Mouse (Mus musculus) v-Abl transformed pro-B cells (cell line): Measurements from ENCODE around the gene Zfp28.

Experiments
- in situ Hi-C, 2 experiments: fragments of 400-800 bp; cut with MboI; formaldehyde crosslinking; loops; one replicate each; pipeline ENCODE4 v1.15.1; 2025; ENCODE audit not compliant: unreplicated experiment in 2 of 2

The Zfp28 gene

DNA sequence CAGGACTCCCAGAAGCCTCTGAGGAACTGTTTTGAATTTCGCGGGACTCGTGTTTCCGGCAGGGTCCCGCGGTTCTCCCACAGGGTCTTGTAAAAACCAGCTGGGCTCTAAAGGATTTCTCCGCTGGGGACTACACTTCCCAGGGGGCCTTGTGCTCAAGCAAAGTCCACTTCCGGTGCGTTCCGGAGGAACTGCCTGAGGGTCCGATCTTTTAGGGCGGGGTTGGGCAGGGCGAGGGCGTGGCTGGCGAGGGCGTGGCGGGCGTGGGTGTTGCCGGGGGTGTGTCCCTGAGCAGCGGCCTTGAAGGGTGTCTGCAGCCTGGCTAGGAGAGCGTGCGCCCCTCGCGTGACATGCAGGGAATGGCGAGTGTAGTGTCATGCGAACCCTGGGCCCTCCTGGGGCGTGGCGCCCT, at the start of gene Zfp28:
Gene Zfp28, plus strand, starts transcription at position 252 of the 412 bp plus-strand sequence.
- in situ Hi-C loops: loop anchor here in 1 of 2 experiments (10.0 kb wide), 1 partner anchor 742 kb away; the partner anchor contains the start of gene Zfp954

DNA sequence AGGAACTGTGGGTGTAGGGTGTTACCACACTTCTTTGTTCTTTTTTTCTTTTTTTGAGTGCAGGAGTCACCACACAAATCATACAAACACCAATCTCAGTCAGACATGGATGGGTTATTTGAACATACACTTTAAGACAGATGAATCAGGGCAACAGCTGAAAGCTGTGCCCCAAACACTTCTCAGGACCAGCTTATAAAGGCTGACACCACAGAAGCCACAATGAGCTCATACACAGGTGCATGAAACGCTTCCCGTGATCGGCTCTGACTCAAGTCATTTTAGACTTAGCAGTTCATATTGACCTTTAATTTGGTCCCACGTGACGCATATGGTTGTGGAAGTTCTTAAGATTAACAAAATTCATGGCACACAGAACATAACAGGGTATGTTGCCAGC, 43.2 kb upstream of the Zfp28 start:
- in situ Hi-C loops: no loop called here

DNA sequence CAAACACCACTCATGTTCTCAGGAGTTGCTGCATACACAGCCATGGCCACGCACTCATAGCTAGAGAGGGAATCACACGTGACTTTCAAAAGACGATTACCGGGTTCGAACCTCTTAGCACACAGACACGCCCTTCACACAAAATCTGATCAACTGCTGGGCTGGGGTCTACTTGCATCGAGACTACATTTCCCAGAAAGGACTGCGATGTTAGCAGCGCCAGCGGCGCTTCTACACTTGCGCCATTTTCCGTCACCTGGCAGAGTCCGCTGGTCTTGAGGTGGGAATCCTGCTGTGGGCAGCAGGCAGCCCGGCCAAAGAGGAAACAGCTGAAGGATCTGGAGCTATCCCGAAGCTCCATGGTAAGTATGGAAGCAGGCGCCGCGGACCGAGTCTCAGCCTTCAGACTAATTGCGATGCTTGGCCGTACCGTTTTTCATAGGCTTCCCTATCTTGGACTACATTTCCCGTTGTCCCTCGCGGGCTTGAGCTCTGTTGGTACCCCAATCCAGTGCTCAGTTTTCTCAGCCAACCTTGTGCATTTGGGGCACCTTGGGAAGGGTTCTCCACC, 39.5 kb upstream of the Zfp28 start, which contains the start of gene Gm3854:
Gene Gm3854, plus strand, starts transcription at position 259 of the 571 bp plus-strand sequence.
- in situ Hi-C loops: no loop called here

- in situ Hi-C loops: no loop called here
Observed at GRCm38 (mm10) chr7:6344124-6344523, 39.0 kb upstream of the Zfp28 start.

DNA sequence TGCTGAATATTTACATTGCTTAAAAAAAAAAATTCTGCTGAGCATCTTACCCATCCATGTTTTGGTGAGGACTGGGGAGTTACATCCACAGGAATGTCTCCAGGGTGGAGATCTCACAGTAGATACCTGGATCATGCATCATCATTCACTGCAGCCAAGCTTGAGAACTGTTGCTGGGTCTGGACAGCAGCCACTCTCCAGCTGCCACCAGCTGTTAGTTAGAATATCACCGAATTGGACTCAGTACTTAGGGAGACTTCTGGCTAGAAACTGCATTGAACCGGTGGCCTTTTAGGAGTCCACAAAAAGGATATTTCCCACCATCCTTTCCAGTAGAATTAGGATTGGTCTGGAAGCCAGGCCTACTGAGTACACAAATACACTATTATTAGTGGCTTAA, 25.0 kb upstream of the Zfp28 start:
- in situ Hi-C loops: loop anchor here (5.0 to 25.0 kb wide), 6 partner anchors 66 to 939 kb away; partner anchors contain the start of gene Zfp954 (in 1 of the 2)

- in situ Hi-C loops: loop anchor here (5.0 to 25.0 kb wide), 6 partner anchors 67 to 938 kb away; partner anchors contain the start of gene Zfp954 (in 1 of the 2)
Observed at GRCm38 (mm10) chr7:6358937-6359590, 24.0 kb upstream of the Zfp28 start.

GRCm38 (mm10) chr7:6360477-6361060, 22.5 kb upstream of the Zfp28 start:
- in situ Hi-C loops: loop anchor here in 1 of 2 experiments (25.0 kb wide), 1 partner anchor 752 kb away; the partner anchor contains the start of gene Zfp954

DNA sequence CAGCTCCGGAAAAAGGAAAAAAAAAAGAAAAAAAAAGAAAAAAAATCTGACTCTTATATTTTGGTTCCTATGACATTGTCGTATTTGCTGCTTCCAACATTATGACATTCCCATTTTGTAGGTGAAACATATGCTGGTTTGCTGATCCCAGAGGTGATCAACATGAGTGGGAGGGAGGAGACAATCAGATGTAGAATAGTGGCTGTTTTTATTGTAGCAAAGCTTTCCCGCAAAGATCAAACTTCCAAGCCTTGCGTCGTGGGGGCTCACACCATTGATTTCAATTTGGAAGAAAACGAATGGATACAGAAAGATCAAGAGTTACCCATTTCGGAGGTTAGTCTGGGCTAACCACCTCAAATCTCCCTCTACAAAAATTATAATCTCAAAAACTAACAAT, 21.3 kb upstream of the Zfp28 start:
- in situ Hi-C loops: loop anchor here in 1 of 2 experiments (25.0 kb wide), 1 partner anchor 751 kb away; the partner anchor contains the start of gene Zfp954

DNA sequence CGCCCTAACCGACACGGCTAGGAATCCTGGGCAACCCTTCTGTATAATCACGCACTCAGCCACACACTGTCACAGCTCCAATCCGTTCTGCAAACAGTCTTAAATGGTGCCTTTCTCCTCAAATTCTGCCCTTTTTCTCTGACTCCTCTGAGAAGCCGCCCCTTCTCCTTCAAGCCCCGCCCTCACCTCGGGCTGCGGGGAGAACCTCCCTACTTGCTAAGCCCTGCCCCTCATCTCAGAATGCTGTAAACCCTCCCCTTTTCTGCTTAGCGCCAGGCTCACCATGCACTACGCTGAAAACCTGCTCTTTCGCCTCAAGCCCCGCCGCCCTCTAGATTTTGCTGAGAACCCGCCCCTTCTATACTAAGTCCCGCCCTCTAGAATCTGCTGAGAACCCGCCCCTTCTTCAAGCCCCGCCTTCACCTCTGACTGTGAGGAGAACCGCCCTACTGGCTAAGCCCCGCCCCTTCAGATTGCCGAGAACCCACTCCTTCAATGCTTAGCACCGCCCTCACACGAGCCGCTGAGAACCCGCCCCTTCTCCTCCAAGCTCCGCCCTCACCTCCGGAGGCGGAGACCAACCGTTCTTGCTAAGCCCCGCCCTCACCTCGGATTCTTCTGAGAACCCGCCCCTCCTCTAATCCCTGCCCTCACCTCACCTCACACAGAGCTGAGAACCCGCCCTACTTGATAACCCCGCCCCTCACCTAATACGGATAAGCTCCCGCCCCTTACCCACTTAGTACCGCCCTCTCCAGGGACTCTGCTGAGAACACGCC, 20.6 kb upstream of the Zfp28 start:
- in situ Hi-C loops: loop anchor here in 1 of 2 experiments (25.0 kb wide), 1 partner anchor 750 kb away; the partner anchor contains the start of gene Zfp954

- in situ Hi-C loops: loop anchor here in 1 of 2 experiments (25.0 kb wide), 1 partner anchor 749 kb away; the partner anchor contains the start of gene Zfp954
Observed at GRCm38 (mm10) chr7:6363047-6363488, 20.0 kb upstream of the Zfp28 start, which contains the start of gene Zfp78. Zfp78 (plus strand) TSS chr7:6363280.

GRCm38 (mm10) chr7:6364761-6365160, 18.3 kb upstream of the Zfp28 start:
- in situ Hi-C loops: loop anchor here in 1 of 2 experiments (25.0 kb wide), 1 partner anchor 748 kb away; the partner anchor contains the start of gene Zfp954

GRCm38 (mm10) chr7:6367185-6367584, 15.9 kb upstream of the Zfp28 start:
- in situ Hi-C loops: loop anchor here in 1 of 2 experiments (25.0 kb wide), 1 partner anchor 745 kb away; the partner anchor contains the start of gene Zfp954

DNA sequence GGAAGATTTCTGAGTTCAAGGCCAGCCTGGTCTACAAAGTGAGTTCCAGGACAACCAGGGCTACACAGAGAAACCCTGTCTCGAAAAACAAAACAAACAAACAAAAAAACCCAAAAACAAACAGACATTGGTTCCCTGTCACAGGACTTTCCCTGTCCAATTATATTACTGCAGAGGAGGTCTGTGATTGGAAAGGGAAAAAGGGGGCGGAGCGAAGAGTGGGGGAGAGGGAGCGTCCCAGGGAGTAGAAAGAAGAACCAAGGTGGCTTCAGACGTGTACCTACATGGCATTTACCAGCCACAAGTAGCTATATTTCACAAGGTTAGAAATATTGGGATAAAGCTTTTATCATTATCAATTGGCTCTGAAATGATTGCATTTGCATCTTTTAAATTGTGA, 14.9 kb upstream of the Zfp28 start:
- in situ Hi-C loops: loop anchor here in 1 of 2 experiments (25.0 kb wide), 1 partner anchor 744 kb away; the partner anchor contains the start of gene Zfp954

- in situ Hi-C loops: loop anchor here in 1 of 2 experiments (25.0 kb wide), 1 partner anchor 743 kb away; the partner anchor contains the start of gene Zfp954
Observed at GRCm38 (mm10) chr7:6369460-6369859, 13.6 kb upstream of the Zfp28 start.

DNA sequence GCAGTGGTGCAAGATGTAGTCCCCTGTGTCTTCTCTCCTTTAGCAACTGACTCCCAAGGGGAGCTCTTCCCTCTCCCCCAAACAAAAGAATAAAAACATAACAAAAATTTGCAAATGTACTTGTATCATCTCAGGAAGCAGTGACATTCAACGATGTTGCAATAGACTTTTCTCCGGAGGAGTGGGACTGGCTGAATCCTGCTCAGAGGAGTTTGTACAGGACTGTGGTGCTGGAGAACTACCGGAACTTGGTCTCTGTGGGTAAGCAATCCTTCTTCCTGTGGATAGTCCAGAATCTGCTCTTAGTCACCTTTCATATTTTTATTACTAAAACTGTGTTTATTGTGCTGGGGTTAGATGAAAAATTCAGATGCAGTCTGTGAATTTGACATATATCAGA, 10.1 kb upstream of the Zfp28 start:
- in situ Hi-C loops: loop anchor here in 1 of 2 experiments (10.0 to 25.0 kb wide), 2 partner anchors 88 to 739 kb away; partner anchors contain the start of genes Zfp667 and Zfp954

DNA sequence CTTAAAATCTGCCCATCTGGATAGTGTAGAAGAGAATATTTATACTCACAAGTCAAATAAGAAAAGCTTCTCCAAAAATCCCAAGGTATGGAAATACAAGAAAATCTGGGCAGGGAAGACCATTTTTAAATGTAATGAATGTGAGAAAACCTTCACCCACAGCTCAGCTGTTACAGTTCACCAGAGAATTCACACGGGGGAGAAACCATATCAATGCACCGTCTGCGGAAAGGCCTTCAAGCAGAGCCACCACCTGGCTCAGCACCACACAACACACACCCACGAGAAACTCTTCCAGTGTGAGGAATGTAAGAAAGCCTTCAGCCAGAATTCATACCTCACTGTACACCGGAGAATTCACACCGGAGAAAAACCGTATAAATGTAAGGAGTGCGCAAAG, 4.7 kb upstream of the Zfp28 start:
- in situ Hi-C loops: loop anchor here in 1 of 2 experiments (10.0 kb wide), 1 partner anchor 94 kb away; the partner anchor contains the start of gene Zfp667

DNA sequence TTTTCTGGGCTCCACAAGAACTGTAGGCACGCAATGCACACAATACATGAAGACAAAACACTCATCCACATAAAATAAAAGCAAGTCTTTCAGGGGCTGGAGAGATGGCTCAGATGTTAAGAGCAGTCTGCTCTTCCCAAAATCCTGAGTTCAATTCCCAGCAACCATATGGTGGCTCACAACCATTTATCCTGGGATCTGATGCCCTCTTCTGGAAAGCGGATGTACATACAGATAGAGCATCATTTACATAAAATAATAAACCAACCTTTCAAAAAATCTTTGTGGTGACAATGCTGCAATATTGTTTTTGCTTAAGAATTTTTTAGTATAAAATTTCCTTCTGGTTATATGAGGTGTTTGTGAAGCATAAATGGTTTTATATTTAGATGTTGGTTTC, 1.7 kb upstream of the Zfp28 start:
- in situ Hi-C loops: loop anchor here in 1 of 2 experiments (10.0 kb wide), 1 partner anchor 743 kb away; the partner anchor contains the start of gene Zfp954

GRCm38 (mm10) chr7:6384011-6384410, 916 bp downstream of the Zfp28 start:
- in situ Hi-C loops: loop anchor here in 1 of 2 experiments (10.0 kb wide), 1 partner anchor 741 kb away; the partner anchor contains the start of gene Zfp954

- in situ Hi-C loops: loop anchor here in 1 of 2 experiments (10.0 kb wide), 1 partner anchor 738 kb away; the partner anchor contains the start of gene Zfp954
Observed at GRCm38 (mm10) chr7:6386995-6387394, 3.9 kb downstream of the Zfp28 start.
